Mouse (Mus musculus) ES-E14 (cell line): ENCODE results near the gene BC003965.

Source experiments
- CHD2 ChIP-seq: IDR thresholded peaks from 2 replicates; pipeline ENCODE4 v1.6.1; 2014; ENCODE audit warnings: mild to moderate bottlenecking, low read depth, low read length, inconsistent platforms
- MAFK ChIP-seq: IDR thresholded peaks from 2 replicates; pipeline ENCODE4 v1.6.1; 2014; ENCODE audit warnings: mild to moderate bottlenecking, low read depth, low read length, inconsistent platforms; ENCODE audit not compliant: insufficient read depth

- no peak for TF ChIP-seq MAFK
- no peak for TF ChIP-seq CHD2
Measured at GRCm38 (mm10) chr17:25202401-25202800, 18.0 kb downstream of the BC003965 start.
